Mouse (Mus musculus) mature B cell (primary cell): ENCODE data around the gene Ern1.

Experiments used
- in situ Hi-C: fragments of 300-500 bp; cut with MboI; formaldehyde crosslinking; loops from 2 replicates; pipeline ENCODE4 v1.14.3; 2019

The Ern1 gene

GRCm38 (mm10) chr11:106344910-106345309 lies 142.7 kb downstream of the Ern1 start:
- in situ Hi-C loops, result no loop called here
